Mouse (Mus musculus): Measurements from ENCODE around the gene Sde2. TPM values are rescaled to one million over a fixed set of nuclear protein-coding genes. Genes with fewer than 3 reads are reported as not detected.
"Not testable (repeated sequence)": the region's sequence is repeated elsewhere in the genome, so short reads cannot be mapped to it uniquely, and the experiment has no call there.

The Sde2 gene
- total and polyA plus RNA-seq, 3 experiments = 43.2 to 72.2 (median 51.6) TPM

DNA sequence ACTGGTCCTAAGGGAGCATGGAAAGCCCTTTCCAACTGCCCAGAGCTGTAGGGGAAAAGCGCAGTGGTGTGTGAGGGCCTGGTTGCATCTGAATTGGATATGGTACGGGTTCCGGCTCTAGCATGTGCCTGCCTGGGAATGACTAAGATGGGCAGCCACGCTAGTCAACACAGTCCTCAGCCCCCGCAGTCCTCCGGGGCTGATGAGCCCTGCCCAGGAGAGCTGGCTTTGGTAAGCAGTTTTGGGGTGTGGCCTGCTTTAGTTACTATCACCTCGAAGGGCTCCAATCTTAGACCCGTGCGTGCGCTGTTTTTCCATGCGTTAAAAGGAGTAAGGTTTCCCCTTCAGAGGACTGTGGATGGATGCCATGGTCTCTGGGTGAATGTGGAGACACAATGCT, 20.8 kb upstream of the Sde2 start:
- Histone ChIP-seq H3K4me3 (ENCODE audit: low read depth, low read length) (peak overlapping the region; percentile 72), H3K36me3 (replicated peaks) (no peaks in the 10 kb centered on the region), H3K27me3 (ENCODE audit: insufficient read depth, low read length) (no peaks in the 10 kb centered on the region), H3K9me3 (replicated peaks) (peaks cover 14% of the 10 kb centered on the region), H3K4me1 (ENCODE audit: insufficient read depth, low read depth, low read length) (peaks cover 43% of the 10 kb centered on the region)
- DNase-seq (ENCODE audit: low spot score) (peak; percentile 58), ATAC-seq (ENCODE audit: extremely low read depth, insufficient number of reproducible peaks, low FRiP score, poor library complexity, severe bottlenecking) (0 out of 2 replicates have a peak, but pooled peaks have one; percentile 36)
- TF ChIP-seq TAL1 (conservative IDR thresholded peaks at IDR 0.05; ENCODE audit: low read depth, low read length) (no peak), CTCF (IDR thresholded peaks at IDR 0.05; ENCODE audit: low read depth, low read length) (no peak), GATA2 (IDR thresholded peaks at IDR 0.05; ENCODE audit: borderline replicate concordance, low read depth, low read length) (no peak), GATA1 (IDR thresholded peaks at IDR 0.05; ENCODE audit: borderline replicate concordance, low read length) (no peak)

DNA sequence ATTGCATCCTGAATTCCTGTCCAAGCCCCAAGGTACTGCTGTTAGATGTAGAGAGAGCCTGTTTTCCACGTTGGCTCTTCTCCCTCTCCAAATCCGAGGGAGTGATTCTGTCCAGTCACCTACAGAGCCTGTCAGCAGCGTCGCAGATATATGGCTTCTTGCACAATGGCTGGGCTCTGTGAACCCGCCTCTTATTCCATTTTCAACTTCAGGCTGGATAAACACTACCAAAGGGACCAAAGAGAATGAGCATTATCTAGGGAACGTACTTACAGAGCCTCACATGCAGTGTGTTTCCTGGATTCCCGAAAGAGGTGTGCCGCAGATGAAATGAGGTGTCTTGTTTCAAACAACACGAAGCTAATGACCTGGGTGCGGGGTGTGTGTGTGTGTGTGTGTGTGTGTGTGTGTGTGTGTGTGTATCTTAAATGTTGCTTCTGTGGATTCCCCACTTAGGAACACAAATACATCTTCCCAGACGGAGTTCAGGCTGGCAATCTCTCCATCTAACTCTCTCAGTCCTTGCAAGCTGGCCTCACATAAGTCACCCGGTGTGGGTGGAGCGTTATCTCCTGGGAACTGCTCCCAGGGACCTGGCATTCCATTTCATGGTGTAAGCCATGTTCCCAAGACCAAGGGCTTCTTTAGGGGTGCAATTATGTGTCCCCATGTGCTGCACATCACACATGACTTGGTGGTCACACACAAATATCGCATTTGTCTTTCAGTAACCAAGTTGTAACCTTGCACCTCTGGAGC, 20.2 kb upstream of the Sde2 start:
- Histone ChIP-seq H3K27me3 (ENCODE audit: insufficient read depth, low read length) (no peaks in the 10 kb centered on the region), H3K4me1 (ENCODE audit: insufficient read depth, low read depth, low read length) (peaks cover 49% of the 10 kb centered on the region), H3K4me3 (ENCODE audit: low read depth, low read length) (peak overlapping the region; percentile 72; the same call in 1 of the 2 replicates), H3K9me3 (replicated peaks) (peaks cover 14% of the 10 kb centered on the region), H3K36me3 (replicated peaks) (no peaks in the 10 kb centered on the region)
- no peak for TF ChIP-seq POLR2AphosphoS5 (IDR thresholded peaks at IDR 0.05; ENCODE audit: insufficient replicate concordance, low read depth, low read length)
- TF ChIP-seq GATA1 (IDR thresholded peaks at IDR 0.05; ENCODE audit: borderline replicate concordance, low read length) = no peak
- no peak for TF ChIP-seq TAL1 (conservative IDR thresholded peaks at IDR 0.05; ENCODE audit: low read depth, low read length)
- TF ChIP-seq CTCF (IDR thresholded peaks at IDR 0.05; ENCODE audit: low read depth, low read length) = no peak
- no peak for TF ChIP-seq GATA2 (IDR thresholded peaks at IDR 0.05; ENCODE audit: borderline replicate concordance, low read depth, low read length)
- no peak for DNase-seq (ENCODE audit: low spot score)
- ATAC-seq (ENCODE audit: extremely low read depth, insufficient number of reproducible peaks, low FRiP score, poor library complexity, severe bottlenecking) = no peak

DNA sequence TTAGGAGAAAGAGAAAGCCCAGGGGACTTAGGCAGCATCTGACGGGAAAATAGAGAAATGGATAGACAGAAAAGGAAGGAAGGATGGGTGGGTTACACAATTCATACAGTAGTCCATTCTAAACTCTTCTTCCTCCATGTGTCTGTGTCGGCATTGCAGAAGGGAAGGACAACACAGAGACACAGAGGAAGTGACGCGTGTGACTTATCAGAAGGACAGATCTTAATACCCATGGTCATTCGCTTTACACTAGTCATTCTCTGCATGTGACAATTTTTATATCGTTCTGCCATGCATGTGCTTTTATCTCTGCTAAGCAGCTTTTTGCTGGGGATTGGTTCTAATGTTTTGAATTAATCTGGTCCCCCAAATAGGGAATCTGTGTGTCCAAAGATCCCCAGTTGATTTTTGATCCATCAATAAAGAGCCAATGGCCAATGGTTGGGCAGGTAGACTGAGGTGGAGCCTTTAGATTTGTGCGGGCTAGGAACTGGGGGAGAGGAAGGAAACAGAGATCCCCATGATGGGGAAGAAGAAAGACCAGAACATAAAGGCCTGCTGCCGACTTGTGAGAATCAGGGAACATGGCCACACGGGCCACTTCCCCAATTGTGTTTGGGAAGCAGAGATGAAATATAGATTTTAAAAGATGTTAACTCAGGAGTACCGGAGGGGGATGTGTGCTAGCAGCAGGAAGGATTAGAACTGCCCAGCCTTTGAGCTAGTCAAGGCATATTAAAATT, 15.5 kb upstream of the Sde2 start:
- TF ChIP-seq TAL1 (conservative IDR thresholded peaks at IDR 0.05; ENCODE audit: low read depth, low read length) = peak; percentile 21; the same call in 1 of the 2 replicates
- TF ChIP-seq CTCF (IDR thresholded peaks at IDR 0.05; ENCODE audit: low read depth, low read length) = no peak
- no peak for TF ChIP-seq POLR2AphosphoS5 (IDR thresholded peaks at IDR 0.05; ENCODE audit: insufficient replicate concordance, low read depth, low read length)
- TF ChIP-seq GATA1 (IDR thresholded peaks at IDR 0.05; ENCODE audit: borderline replicate concordance, low read length) = no peak
- TF ChIP-seq GATA2 (IDR thresholded peaks at IDR 0.05; ENCODE audit: borderline replicate concordance, low read depth, low read length) = no peak
- DNase-seq (ENCODE audit: low spot score) (no peak), ATAC-seq (ENCODE audit: extremely low read depth, insufficient number of reproducible peaks, low FRiP score, poor library complexity, severe bottlenecking) (peak; percentile 74)
- Histone ChIP-seq H3K36me3 (replicated peaks) (no peaks in the 10 kb centered on the region), H3K4me1 (ENCODE audit: insufficient read depth, low read depth, low read length) (peaks cover 42% of the 10 kb centered on the region), H3K9me3 (replicated peaks) (no peaks in the 10 kb centered on the region), H3K4me3 (ENCODE audit: low read depth, low read length) (no peak overlapping the region), H3K27me3 (ENCODE audit: insufficient read depth, low read length) (peaks cover 9% of the 10 kb centered on the region; the same call in 1 of the 2 replicates)

DNA sequence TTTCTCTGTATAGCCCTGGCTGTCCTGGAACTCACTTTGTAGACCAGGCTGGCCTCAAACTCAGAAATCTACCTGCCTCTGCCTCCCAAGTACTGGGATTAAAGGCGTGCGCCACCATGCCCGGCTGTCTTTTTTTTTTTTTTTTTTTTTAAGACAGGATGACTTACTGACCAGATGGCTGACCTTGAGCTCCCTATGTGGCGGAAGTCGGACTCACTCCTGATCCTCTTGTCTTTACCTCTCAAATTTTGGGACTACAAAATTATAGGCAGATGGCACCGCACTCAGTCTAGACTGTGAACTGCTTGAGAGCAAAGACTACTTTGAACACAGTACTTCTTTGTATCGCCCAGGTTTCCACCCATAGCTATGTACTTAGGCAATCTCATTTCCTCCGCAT, 14.5 kb upstream of the Sde2 start:
- H3K4me3 ChIP-seq (ENCODE audit: low read depth, low read length); H3K36me3 ChIP-seq (replicated peaks); ATAC-seq (ENCODE audit: extremely low read depth, insufficient number of reproducible peaks, low FRiP score, poor library complexity, severe bottlenecking); H3K9me3 ChIP-seq (replicated peaks); DNase-seq (ENCODE audit: low spot score); H3K27me3 ChIP-seq (ENCODE audit: insufficient read depth, low read length): not testable (repeated sequence)
- H3K4me1 ChIP-seq (ENCODE audit: insufficient read depth, low read depth, low read length) = peaks cover 33% of the 10 kb centered on the region

DNA sequence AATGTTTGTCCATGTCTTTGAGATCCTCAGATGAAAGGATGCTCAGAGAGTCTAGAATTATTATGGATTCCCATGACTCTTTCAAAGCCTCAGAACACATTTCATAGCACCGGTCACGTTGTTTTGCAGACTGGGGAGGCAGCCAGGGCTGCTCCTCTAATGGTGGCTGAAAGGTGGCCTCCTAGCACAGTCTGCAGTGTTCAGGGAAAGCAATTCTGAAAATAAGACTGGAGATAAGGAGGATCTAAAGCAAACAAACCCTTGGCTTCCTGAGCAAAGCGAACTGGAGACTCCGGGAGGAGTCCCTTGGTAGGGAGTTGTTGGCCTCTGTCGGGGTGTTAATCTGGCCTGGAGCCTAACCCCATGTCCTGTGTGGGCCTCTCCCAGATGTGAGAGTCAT, 13.7 kb upstream of the Sde2 start:
- ATAC-seq (ENCODE audit: extremely low read depth, insufficient number of reproducible peaks, low FRiP score, poor library complexity, severe bottlenecking) (no peak), DNase-seq (ENCODE audit: low spot score) (no peak)
- no peaks in the 10 kb centered on the region for H3K36me3 ChIP-seq (replicated peaks)
- peaks cover 38% of the 10 kb centered on the region for H3K4me1 ChIP-seq (ENCODE audit: insufficient read depth, low read depth, low read length)
- H3K4me3 ChIP-seq (ENCODE audit: low read depth, low read length) = no peak overlapping the region
- TF ChIP-seq GATA2 (IDR thresholded peaks at IDR 0.05; ENCODE audit: borderline replicate concordance, low read depth, low read length) (no peak), CTCF (IDR thresholded peaks at IDR 0.05; ENCODE audit: low read depth, low read length) (no peak), POLR2AphosphoS5 (IDR thresholded peaks at IDR 0.05; ENCODE audit: insufficient replicate concordance, low read depth, low read length) (no peak), TAL1 (conservative IDR thresholded peaks at IDR 0.05; ENCODE audit: low read depth, low read length) (no peak), GATA1 (IDR thresholded peaks at IDR 0.05; ENCODE audit: borderline replicate concordance, low read length) (no peak)
- peaks cover 17% of the 10 kb centered on the region for H3K27me3 ChIP-seq (ENCODE audit: insufficient read depth, low read length)
- H3K9me3 ChIP-seq (replicated peaks) = no peaks in the 10 kb centered on the region

DNA sequence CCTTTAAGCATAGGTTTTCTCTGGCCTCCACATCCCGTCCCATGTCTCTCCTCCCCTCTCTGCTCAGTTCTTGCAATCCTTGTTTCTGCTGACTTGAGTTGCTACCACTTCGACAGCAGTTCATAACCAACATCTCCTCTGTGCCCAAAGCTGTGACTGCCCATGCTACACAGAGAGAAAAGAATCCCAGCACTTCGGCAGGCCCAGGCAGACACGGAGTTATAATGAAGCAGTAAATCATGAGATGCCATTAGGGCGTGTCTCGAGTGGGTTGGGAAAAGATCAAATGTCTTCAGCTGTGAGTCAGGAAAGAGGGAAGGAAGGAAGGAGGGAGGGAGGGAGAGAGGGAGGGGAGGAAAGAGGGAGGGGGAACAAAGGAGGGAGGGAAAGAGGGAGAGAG, 12.9 kb upstream of the Sde2 start:
- ATAC-seq (ENCODE audit: extremely low read depth, insufficient number of reproducible peaks, low FRiP score, poor library complexity, severe bottlenecking) (no peak), DNase-seq (ENCODE audit: low spot score) (no peak)
- H3K36me3 ChIP-seq (replicated peaks) = no peaks in the 10 kb centered on the region
- no peaks in the 10 kb centered on the region for H3K9me3 ChIP-seq (replicated peaks)
- no peak for TF ChIP-seq GATA2 (IDR thresholded peaks at IDR 0.05; ENCODE audit: borderline replicate concordance, low read depth, low read length)
- TF ChIP-seq POLR2AphosphoS5 (IDR thresholded peaks at IDR 0.05; ENCODE audit: insufficient replicate concordance, low read depth, low read length) = no peak
- no peak for TF ChIP-seq GATA1 (IDR thresholded peaks at IDR 0.05; ENCODE audit: borderline replicate concordance, low read length)
- no peak for TF ChIP-seq TAL1 (conservative IDR thresholded peaks at IDR 0.05; ENCODE audit: low read depth, low read length)
- no peak for TF ChIP-seq CTCF (IDR thresholded peaks at IDR 0.05; ENCODE audit: low read depth, low read length)
- H3K27me3 ChIP-seq (ENCODE audit: insufficient read depth, low read length) = peaks cover 21% of the 10 kb centered on the region
- peaks cover 41% of the 10 kb centered on the region for H3K4me1 ChIP-seq (ENCODE audit: insufficient read depth, low read depth, low read length)
- no peak overlapping the region for H3K4me3 ChIP-seq (ENCODE audit: low read depth, low read length)
